Mouse (Mus musculus): ENCODE data around the gene Olfr689. TPM values are rescaled to one million over a fixed set of nuclear protein-coding genes. Genes with fewer than 3 reads are reported as not detected.

The Olfr689 gene
- polyA plus RNA-seq, 1 experiment from 2014 or later, result not detected

GRCm38 (mm10) chr7:105361713-105362112 lies 50.7 kb downstream of the Olfr689 start:
- Histone ChIP-seq H3K9ac (ENCODE audit: low read depth, low read length) (no peak overlapping the region), H3K36me3 (ENCODE audit: control insufficient read depth, insufficient read depth, low read length) (no peaks in the 10 kb centered on the region), H3K4me2 (ENCODE audit: low read depth, low read length) (no peak overlapping the region), H3K27ac (ENCODE audit: low read length) (no peak overlapping the region), H3K4me3 (ENCODE audit: low read length) (no peak overlapping the region), H3K9me3 (ENCODE audit: control insufficient read depth, low read length) (no peaks in the 10 kb centered on the region), H3K27me3 (replicated peaks; ENCODE audit: control insufficient read depth, insufficient read depth, low read length) (no peaks in the 10 kb centered on the region), H3K4me1 (ENCODE audit: control insufficient read depth, insufficient read depth, low read length) (no peaks in the 10 kb centered on the region)
- ATAC-seq, result no peak
- 83% methylated on average over 2 of the region's 2 CpGs for WGBS

- Histone ChIP-seq H3K36me3 (ENCODE audit: control insufficient read depth, insufficient read depth, low read length) (no peaks in the 10 kb centered on the region), H3K4me2 (ENCODE audit: low read depth, low read length) (no peak overlapping the region), H3K4me1 (ENCODE audit: control insufficient read depth, insufficient read depth, low read length) (no peaks in the 10 kb centered on the region), H3K4me3 (ENCODE audit: low read length) (no peak overlapping the region), H3K27ac (ENCODE audit: low read length) (no peak overlapping the region), H3K9me3 (ENCODE audit: control insufficient read depth, low read length) (no peaks in the 10 kb centered on the region), H3K9ac (ENCODE audit: low read depth, low read length) (no peak overlapping the region), H3K27me3 (replicated peaks; ENCODE audit: control insufficient read depth, insufficient read depth, low read length) (no peaks in the 10 kb centered on the region)
- 90% methylated on average over 5 of the region's 5 CpGs for WGBS
- ATAC-seq, result no peak
These were observed 56.3 kb downstream of the Olfr689 start for GRCm38 (mm10) chr7:105367268-105367667.

DNA sequence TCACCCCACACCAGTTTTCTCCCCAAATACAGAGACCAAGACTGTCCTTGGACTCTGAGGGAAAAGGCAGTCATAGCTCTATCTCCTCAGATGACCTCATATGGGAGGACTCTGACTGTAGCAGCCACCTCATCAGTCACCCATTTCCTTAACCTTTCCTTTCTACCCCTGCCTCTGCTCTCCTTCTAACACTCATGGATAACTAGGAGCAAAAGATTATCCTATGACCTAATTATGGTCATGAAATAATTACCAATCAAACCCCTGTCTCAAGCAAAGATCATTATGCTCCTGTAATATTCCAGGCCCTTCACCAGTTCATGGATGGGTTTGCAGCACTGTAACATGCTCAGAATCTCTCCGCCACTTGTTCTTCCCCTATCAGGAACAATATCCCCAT lies 57.0 kb downstream of the Olfr689 start, which contains the start of gene Olfr692:
Gene Olfr692 (plus strand): TSS at position 301 of the 400 bp plus-strand sequence.
- Histone ChIP-seq H3K4me2 (ENCODE audit: low read depth, low read length) (no peak within 1 kb of the TSS), H3K9ac (ENCODE audit: low read depth, low read length) (no peak within 1 kb of the TSS), H3K27ac (ENCODE audit: low read length) (no peak within 1 kb of the TSS), H3K4me3 (ENCODE audit: low read length) (no peak within 1 kb of the TSS), H3K27me3 (replicated peaks; ENCODE audit: control insufficient read depth, insufficient read depth, low read length) (no peaks in the 10 kb centered on the region), H3K36me3 (ENCODE audit: control insufficient read depth, insufficient read depth, low read length) (no peaks in the 10 kb centered on the region), H3K4me1 (ENCODE audit: control insufficient read depth, insufficient read depth, low read length) (no peaks in the 10 kb centered on the region), H3K9me3 (ENCODE audit: control insufficient read depth, low read length) (no peaks in the 10 kb centered on the region)
- ATAC-seq, result no peak
- WGBS, result 94% methylated on average over 1 of the region's 1 CpGs

DNA sequence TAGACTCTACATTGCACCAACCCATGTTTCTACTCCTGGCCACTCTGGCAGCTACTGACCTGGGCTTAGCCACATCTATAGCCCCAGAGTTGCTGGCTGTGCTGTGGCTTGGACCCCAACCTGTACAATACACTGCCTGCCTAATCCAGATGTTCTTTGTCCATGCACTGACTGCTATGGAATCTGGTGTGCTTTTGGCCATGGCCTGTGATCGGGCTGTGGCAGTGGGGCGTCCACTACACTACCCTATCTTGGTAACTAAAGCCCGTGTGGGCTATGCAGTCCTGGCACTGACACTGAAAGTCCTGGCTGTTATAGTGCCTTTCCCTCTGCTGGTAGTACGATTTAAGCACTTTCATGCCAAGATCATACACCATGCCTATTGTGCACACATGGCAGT lies 57.6 kb downstream of the Olfr689 start:
- no peak overlapping the region for H3K9ac ChIP-seq (ENCODE audit: low read depth, low read length)
- no peak overlapping the region for H3K4me3 ChIP-seq (ENCODE audit: low read length)
- H3K9me3 ChIP-seq (ENCODE audit: control insufficient read depth, low read length), result no peaks in the 10 kb centered on the region
- H3K27me3 ChIP-seq (replicated peaks; ENCODE audit: control insufficient read depth, insufficient read depth, low read length), result no peaks in the 10 kb centered on the region
- no peak overlapping the region for H3K4me2 ChIP-seq (ENCODE audit: low read depth, low read length)
- 90% methylated on average over 4 of the region's 4 CpGs for WGBS
- ATAC-seq, result no peak
- no peaks in the 10 kb centered on the region for H3K4me1 ChIP-seq (ENCODE audit: control insufficient read depth, insufficient read depth, low read length)
- no peaks in the 10 kb centered on the region for H3K36me3 ChIP-seq (ENCODE audit: control insufficient read depth, insufficient read depth, low read length)
- H3K27ac ChIP-seq (ENCODE audit: low read length), result no peak overlapping the region

Other genes starting within 250 kb of the Olfr689 start
- not detected in 2 replicates for gene Olfr678, start 246.7 kb upstream of the Olfr689 start, polyA plus RNA-seq (2015; fragmentation: Nextera tagmentation; extraction: Ambion mirVana)
- gene Olfr679, start 230.0 kb upstream of the Olfr689 start, polyA plus RNA-seq (2015; fragmentation: Nextera tagmentation; extraction: Ambion mirVana), result not detected in 2 replicates
- gene Olfr680-ps1, start 218.3 kb upstream of the Olfr689 start, polyA plus RNA-seq (2015; fragmentation: Nextera tagmentation; extraction: Ambion mirVana), result not detected in 2 replicates
- not detected in 2 replicates for gene Olfr681, start 194.3 kb upstream of the Olfr689 start, polyA plus RNA-seq (2015; fragmentation: Nextera tagmentation; extraction: Ambion mirVana)
- gene Olfr683, start 164.2 kb upstream of the Olfr689 start, polyA plus RNA-seq (2015; fragmentation: Nextera tagmentation; extraction: Ambion mirVana), result not detected in 2 replicates
- not detected in 2 replicates for gene Olfr684, start 147.5 kb upstream of the Olfr689 start, polyA plus RNA-seq (2015; fragmentation: Nextera tagmentation; extraction: Ambion mirVana)
- not detected in 2 replicates for gene Olfr685, start 125.2 kb upstream of the Olfr689 start, polyA plus RNA-seq (2015; fragmentation: Nextera tagmentation; extraction: Ambion mirVana)
- not detected in 2 replicates for gene Olfr686, start 103.7 kb upstream of the Olfr689 start, polyA plus RNA-seq (2015; fragmentation: Nextera tagmentation; extraction: Ambion mirVana)
- gene Olfr688, start 23.1 kb upstream of the Olfr689 start, polyA plus RNA-seq (2015; fragmentation: Nextera tagmentation; extraction: Ambion mirVana), result not detected in 2 replicates
- gene Olfr690, start 22.9 kb downstream of the Olfr689 start, polyA plus RNA-seq (2015; fragmentation: Nextera tagmentation; extraction: Ambion mirVana), result not detected in 2 replicates
- not detected in 2 replicates for gene Olfr691, start 31.1 kb downstream of the Olfr689 start, polyA plus RNA-seq (2015; fragmentation: Nextera tagmentation; extraction: Ambion mirVana)
- gene Olfr692, start 57.1 kb downstream of the Olfr689 start, polyA plus RNA-seq (2015; fragmentation: Nextera tagmentation; extraction: Ambion mirVana), result not detected in 2 replicates
- gene Gm5901, start 63.9 kb downstream of the Olfr689 start, polyA plus RNA-seq (2015; fragmentation: Nextera tagmentation; extraction: Ambion mirVana), result not detected in 2 replicates
- gene Fam160a2, start 88.9 kb downstream of the Olfr689 start, polyA plus RNA-seq (2015; fragmentation: Nextera tagmentation; extraction: Ambion mirVana), result 44.2 and 44.9 TPM in 2 replicates
- 0.06 TPM in 1 of 2 replicates, not detected in the other for gene Cnga4, start 93.4 kb downstream of the Olfr689 start, polyA plus RNA-seq (2015; fragmentation: Nextera tagmentation; extraction: Ambion mirVana)
- gene Cckbr, start 114.6 kb downstream of the Olfr689 start, polyA plus RNA-seq (2015; fragmentation: Nextera tagmentation; extraction: Ambion mirVana), result 0.10 and 0.13 TPM in 2 replicates
- 80.5 and 86.6 TPM in 2 replicates for gene Cavin3, start 171.1 kb downstream of the Olfr689 start, polyA plus RNA-seq (2015; fragmentation: Nextera tagmentation; extraction: Ambion mirVana)
- gene Smpd1, start 243.2 kb downstream of the Olfr689 start, polyA plus RNA-seq (2015; fragmentation: Nextera tagmentation; extraction: Ambion mirVana), result 32.8 and 33.0 TPM in 2 replicates